Mouse (Mus musculus) splenic B cell, adult 2 months (primary cell): ENCODE data around the gene Nedd4.

Source experiments
- DNase-seq: peaks from one replicate; pipeline ENCODE4 v3.0.0-alpha.2; 2011; ENCODE audit warnings: low read depth, low spot score
- H3K27me3 ChIP-seq: 2 replicates; pipeline ENCODE4 v1.6.1; 2012; ENCODE audit warnings: mild to moderate bottlenecking, low read length, moderate library complexity, mixed read lengths; ENCODE audit not compliant: control insufficient read depth, poor library complexity, insufficient read depth, severe bottlenecking
- H3K36me3 ChIP-seq: 2 replicates; pipeline ENCODE4 v1.6.1; 2012; ENCODE audit warnings: mild to moderate bottlenecking, low read length, moderate library complexity, mixed read lengths; ENCODE audit not compliant: control insufficient read depth, poor library complexity, insufficient read depth, severe bottlenecking

The Nedd4 gene

DNA sequence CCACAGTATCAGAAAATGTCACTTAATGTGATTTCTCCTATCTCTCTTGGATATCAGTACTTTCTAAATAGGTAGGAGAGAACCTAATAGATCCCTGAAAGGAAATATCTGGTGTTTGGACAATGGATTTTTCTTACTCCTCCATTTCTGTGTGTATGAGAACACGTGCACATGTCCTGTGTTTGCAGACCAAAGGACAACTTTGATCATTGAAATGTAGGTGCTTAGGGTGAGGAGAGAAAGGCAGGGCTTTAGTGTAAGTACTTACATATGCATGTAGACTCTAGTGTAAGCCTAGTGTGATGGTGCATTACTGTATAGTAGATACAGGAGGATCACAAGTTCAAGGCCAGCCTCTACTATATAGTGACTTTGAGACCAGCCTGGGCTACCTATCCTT, 21.1 kb downstream of the Nedd4 start:
- no peaks in the 10 kb centered on the region for H3K27me3 ChIP-seq
- no peak for DNase-seq
- 0 out of 2 replicates have a peak, but pooled peaks cover 6% of the 10 kb centered on the region for H3K36me3 ChIP-seq

DNA sequence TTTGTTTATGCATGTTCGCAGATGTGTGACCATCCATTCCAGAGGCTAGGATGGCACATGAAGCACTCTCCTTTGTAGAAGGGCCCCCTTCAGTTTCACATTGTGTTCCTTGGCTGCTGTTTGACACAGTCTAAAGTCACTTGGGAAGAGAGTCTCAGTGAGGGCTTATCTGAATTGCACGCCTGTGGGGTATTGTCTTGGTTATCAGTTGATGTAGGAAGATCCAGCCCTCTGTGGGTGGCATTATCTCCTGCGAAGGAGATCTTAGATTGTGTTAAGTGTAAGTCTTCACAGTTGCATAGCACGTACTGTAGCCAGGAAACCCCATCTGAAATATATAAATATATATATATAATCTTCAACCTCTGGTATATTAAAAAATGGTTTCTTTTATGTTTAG, 23.1 kb downstream of the Nedd4 start:
- no peak for DNase-seq
- Histone ChIP-seq H3K36me3 (0 out of 2 replicates have a peak, but pooled peaks cover 4% of the 10 kb centered on the region), H3K27me3 (no peaks in the 10 kb centered on the region)

DNA sequence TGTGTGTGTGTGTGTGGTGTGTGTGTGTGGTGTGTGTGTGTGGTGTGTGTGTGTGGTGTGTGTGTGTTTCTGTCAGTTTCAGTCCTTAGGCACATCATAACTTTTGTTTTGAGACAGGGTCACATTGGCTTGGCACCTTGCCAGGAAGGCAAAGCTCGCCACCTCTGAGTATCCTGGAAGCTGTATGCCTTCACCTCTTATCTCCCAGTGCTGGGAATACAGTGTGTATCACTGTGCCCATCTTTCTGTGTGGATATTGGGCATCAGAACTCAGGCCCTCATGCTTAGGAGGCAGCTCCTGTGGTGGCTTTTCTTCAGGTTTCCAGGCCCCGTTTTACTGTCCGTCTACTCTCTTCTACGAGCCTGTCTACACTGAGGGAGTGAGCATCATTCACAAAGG, 24.4 kb downstream of the Nedd4 start:
- 0 out of 2 replicates have a peak, but pooled peaks cover 4% of the 10 kb centered on the region for H3K36me3 ChIP-seq
- no peak for DNase-seq
- no peaks in the 10 kb centered on the region for H3K27me3 ChIP-seq

DNA sequence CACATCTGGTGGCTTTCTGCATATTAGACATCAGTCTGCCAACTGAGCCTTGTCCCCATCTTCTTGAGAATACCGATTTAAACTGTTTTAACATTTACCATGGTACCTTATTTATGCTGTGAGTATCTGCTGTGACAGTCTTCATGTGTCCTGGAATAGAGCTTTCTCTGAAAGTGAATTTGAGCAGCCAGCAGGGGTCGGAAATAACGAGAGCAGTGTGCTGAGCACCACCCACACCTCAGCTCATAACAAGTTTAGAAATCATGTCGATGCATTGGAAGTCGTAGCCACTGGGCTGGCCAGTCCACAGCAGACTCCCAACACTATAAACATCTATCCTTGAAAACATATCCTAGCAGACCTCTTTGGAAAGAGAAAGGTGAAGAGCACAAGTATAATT, 27.4 kb downstream of the Nedd4 start:
- DNase-seq = no peak
- Histone ChIP-seq H3K36me3 (0 out of 2 replicates have a peak, but pooled peaks cover 4% of the 10 kb centered on the region), H3K27me3 (no peaks in the 10 kb centered on the region)

DNA sequence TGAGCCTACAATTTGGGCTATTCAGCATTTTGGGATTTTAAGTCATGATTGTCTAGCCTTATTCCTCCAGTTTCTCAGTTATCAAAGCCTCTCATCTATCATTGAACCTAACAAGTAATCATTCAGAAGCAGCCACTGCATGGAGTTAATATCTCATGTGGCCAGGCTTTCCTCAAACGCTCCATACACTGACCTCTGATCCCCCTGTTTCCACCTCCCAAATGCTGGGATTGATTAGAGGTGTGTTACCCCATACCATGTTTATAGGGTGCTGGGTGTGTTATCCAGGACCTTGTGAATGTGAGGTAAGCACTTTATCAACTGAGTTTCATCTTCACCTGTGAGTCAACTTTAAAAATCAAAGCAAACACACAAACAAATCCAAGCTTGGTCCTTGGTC, 28.7 kb downstream of the Nedd4 start:
- no peaks in the 10 kb centered on the region for H3K27me3 ChIP-seq
- 0 out of 2 replicates have a peak, but pooled peaks cover 4% of the 10 kb centered on the region for H3K36me3 ChIP-seq
- no peak for DNase-seq

DNA sequence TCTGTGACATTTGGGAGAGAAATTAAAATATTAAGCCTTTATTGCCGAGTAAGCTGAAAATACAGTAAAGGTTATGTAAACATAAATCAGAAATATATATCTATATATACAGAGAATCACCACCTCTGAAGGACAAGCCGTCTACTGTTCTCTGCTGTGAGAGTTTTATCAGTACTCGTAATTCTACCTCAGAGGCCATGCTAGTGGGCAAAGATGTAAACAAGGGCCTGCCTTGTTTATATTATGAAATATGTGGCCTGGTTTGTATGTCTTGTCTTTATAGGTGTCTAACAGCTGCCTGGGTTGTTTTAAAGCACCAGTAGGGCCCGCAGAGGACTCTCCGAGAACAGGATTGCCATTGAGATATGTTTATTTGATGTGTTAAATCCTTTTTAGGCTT, 29.8 kb downstream of the Nedd4 start:
- H3K27me3 ChIP-seq = no peaks in the 10 kb centered on the region
- no peak for DNase-seq
- 0 out of 2 replicates have a peak, but pooled peaks cover 4% of the 10 kb centered on the region for H3K36me3 ChIP-seq

DNA sequence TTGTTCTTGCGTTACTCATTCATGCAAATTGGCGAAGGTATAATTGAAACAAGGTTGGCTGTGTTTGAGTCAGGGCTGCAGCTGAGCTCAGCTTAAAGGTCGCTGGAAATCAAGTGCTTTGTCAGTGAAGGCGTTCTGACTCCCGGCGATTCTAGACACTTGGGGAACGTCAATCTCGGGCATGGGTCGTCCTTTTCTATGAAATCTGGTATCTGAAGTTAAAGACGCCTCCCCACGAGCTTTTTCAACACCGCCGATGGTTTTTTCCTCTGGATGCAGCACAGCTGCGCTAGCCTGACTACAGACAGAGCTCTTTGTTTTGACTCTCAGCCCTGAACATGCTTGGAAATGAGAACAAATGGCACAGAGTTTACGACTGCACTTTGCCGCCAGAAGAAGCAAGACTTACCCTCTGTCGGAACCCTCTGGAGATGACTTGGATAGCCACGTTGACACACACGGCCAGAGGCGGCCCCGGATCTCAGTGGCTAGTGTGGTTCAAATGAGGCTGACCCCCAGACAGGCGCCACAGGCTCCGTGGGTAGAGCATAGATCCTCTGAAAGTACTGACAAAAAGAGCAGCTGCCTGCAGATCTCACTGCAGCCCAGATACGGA, 31.0 kb downstream of the Nedd4 start:
- H3K27me3 ChIP-seq = no peaks in the 10 kb centered on the region
- no peak for DNase-seq
- H3K36me3 ChIP-seq = no peaks in the 10 kb centered on the region

DNA sequence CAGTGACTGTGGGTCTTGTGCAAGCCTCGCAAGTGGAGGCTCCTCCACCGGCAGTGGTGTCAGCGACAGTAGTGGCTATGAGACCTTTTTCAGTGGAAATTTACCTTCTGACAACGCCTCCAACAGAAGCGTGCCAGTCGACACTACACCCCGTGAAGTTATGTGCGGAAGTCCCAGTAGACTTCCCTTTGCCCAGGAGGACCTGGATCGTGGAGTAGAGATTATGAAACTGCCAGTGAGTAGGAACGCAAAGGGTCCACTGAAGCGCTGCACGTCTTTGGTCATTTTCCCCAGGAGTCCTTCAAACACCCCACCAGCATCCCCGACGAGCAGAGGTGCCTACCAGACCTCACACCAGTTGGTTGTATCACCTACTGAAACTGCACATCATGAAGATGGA, 31.7 kb downstream of the Nedd4 start:
- Histone ChIP-seq H3K36me3 (no peaks in the 10 kb centered on the region), H3K27me3 (no peaks in the 10 kb centered on the region)
- no peak for DNase-seq

DNA sequence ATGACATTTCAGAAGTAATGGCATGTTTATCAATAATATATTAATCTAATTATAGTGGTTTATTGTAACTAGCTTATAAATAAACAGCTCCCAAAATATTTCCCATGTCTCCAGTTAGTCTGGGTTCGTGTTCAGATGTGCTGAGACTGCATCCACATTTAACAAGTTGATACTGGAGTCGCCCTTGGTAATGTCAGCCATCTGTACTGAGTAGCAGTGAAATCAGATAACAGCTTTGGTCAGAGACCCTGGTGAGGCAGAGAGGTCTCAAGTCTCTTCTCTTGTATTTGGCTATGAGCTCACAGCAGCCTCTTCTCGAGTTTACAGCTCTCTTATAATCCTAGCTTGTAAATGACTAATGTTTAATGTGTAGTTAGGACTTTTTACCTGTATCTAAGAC, 34.4 kb downstream of the Nedd4 start:
- H3K36me3 ChIP-seq = 0 out of 2 replicates have a peak, but pooled peaks cover 5% of the 10 kb centered on the region
- no peak for DNase-seq
- H3K27me3 ChIP-seq = no peaks in the 10 kb centered on the region

DNA sequence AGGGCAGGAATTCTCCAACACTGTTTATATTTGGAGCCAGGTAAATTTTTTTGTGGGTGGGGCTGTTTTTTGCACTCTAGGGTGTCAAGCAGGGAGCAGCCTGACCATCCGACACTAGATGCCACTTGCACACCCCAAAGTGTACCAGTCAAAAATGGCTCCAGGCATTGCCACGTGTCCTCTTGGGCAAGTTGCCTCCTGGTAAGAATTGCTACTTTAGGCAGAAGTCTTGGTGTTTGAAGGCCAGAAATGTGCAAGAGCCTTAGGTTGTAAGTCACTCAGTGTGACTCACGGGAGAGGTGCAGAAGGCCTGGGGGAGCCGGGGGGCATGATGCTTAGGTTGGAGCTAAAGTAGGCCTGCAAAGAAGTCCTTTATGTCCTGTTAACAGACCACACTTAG, 35.6 kb downstream of the Nedd4 start:
- Histone ChIP-seq H3K27me3 (no peaks in the 10 kb centered on the region), H3K36me3 (0 out of 2 replicates have a peak, but pooled peaks cover 5% of the 10 kb centered on the region)
- DNase-seq = no peak

DNA sequence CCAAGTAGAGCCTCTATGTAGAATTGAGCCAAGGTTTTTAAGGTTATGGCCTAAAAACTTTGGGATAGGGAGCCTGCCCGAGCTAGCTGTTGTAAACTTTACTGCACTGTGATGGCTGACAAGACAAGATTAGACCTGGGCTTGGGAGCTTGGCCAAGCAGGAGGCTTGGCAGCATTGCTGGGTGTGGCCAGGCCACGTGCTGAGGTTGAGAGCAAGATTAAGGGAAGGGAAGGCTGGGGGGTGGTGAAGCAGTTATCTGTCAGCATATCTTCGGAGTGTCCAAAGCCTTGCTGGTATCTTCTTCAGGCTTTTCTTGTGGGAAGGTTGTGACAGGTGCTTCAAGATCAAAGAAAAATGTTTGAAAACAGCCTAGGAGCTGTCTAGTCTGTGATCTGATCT, 37.6 kb downstream of the Nedd4 start:
- no peak for DNase-seq
- Histone ChIP-seq H3K27me3 (no peaks in the 10 kb centered on the region), H3K36me3 (0 out of 2 replicates have a peak, but pooled peaks cover 5% of the 10 kb centered on the region)

DNA sequence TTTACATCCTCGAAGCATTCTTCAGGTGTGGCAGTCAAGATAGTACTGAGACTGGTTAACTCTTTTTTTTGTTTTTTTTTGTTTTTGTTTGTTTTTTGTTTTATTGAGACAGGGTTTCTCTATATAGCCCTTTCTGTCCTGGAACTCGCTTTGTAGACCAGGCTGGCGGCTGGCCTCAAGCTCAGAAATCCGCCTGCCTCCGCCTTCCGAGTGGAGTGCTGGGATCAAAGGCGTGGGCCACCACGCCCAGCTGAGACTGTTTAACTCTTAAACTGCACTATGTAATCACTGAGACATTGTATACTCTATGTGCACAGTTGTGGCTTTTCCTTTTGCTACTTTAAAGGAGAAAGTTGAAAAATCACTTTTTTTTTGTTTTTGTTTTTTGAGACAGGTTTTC, 39.3 kb downstream of the Nedd4 start:
- no peak for DNase-seq
- H3K36me3 ChIP-seq = 0 out of 2 replicates have a peak, but pooled peaks cover 5% of the 10 kb centered on the region
- no peaks in the 10 kb centered on the region for H3K27me3 ChIP-seq

DNA sequence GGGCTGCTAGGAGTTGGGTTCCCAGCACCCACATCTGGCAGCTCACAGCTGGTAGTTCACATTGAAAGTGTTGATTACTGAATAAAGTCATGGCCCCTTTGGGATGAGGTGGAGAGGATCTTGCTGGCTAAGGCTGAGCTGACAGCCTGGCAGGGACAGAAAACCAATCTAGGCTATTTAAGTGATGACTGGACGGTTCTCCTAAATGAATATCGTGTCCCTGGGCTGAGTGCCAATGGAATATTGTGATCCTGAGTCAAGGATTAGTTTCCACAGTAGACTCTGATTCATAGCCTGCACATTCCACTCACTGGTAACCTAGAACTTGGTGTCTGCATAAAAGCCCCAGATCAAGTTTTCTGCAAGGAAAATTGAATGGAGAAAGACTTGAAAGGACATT, 39.9 kb downstream of the Nedd4 start:
- no peak for DNase-seq
- H3K27me3 ChIP-seq = no peaks in the 10 kb centered on the region
- 0 out of 2 replicates have a peak, but pooled peaks cover 5% of the 10 kb centered on the region for H3K36me3 ChIP-seq

DNA sequence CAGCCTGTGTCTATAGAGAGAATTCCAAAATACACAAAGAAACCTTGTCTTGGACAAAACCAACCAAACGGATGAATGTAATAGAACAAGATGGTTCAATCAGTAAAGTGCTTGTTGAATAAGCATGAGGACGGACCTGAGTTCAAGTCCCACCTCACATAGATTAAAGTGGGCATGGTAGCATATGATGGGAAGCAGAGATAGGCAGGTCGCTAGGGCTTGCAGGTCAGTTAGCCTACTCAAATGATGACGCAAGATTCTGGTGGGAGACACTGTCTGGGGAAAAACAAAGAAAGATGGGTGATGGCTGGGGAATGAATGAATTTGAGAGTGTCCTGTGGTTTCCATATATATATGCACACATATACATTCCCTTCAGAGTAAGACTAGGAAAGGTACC, 41.0 kb downstream of the Nedd4 start:
- 0 out of 2 replicates have a peak, but pooled peaks cover 5% of the 10 kb centered on the region for H3K36me3 ChIP-seq
- no peak for DNase-seq
- H3K27me3 ChIP-seq = no peaks in the 10 kb centered on the region

DNA sequence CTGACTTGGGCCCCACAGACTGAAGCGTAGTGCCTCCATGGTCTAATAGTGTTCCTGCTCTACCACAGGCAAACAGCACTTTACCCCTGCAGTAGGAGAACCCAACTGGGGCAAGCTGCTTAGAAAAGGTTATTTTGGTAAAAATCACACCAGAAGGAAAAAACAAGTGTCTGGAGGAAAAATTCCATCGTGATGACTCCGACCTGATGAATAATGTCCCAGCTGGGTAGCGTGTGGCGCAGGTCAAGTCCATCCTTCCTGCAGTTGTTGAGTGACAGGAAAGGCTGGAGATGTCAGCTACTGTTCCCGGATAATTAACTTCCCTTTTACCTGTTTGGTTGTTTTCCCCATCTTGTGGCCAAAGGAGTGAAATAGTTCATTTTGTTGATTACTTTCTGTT, 41.6 kb downstream of the Nedd4 start:
- Histone ChIP-seq H3K27me3 (no peaks in the 10 kb centered on the region), H3K36me3 (0 out of 2 replicates have a peak, but pooled peaks cover 5% of the 10 kb centered on the region)
- DNase-seq = no peak

DNA sequence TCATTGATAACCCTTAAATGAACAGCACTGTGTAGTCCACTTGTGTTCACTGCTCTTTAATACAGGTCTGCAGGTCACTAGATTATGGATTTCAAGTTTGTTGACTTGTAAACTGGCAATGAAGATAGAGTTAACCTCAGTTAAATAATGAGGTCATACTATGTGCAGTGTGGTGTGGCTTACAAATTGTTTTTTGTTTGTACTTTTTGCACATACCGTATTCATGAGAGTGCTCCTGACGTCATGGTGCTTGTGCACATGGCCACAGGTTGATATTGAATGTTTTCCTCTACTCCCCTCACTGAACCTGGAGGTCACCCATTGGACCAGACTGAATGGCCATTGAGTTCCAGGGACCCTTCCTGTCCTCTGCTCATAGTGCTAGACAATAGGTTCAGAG, 43.1 kb downstream of the Nedd4 start:
- Histone ChIP-seq H3K36me3 (no peaks in the 10 kb centered on the region), H3K27me3 (no peaks in the 10 kb centered on the region)
- DNase-seq = no peak
